Mouse (Mus musculus) embryonic fibroblast, embryonic 13.5 days (primary cell): Measurements from ENCODE around the gene Nudt1.

Source experiments
- CTCF ChIP-seq: IDR thresholded peaks from 2 replicates; pipeline ENCODE4 v1.5.1; 2011; ENCODE audit warnings: mild to moderate bottlenecking, control low read depth, low read length, moderate library complexity, borderline replicate concordance; ENCODE audit not compliant: insufficient read depth
- POLR2A ChIP-seq: IDR thresholded peaks from 2 replicates; pipeline ENCODE4 v1.6.1; 2011; ENCODE audit warnings: low read depth, mild to moderate bottlenecking, control low read depth, low read length, moderate library complexity

GRCm38 (mm10) chr5:140350731-140351497, 29.5 kb downstream of the Nudt1 start:
- TF ChIP-seq CTCF = no peak
- TF ChIP-seq POLR2A = no peak
